Mouse (Mus musculus) lung, postnatal 36 days (tissue): ENCODE measurements at regions not wholly inside any gene's neighbourhood (a gene's known extent, or its start where the extent isn't known, plus 50 kb on each side); places are given as distances from the start of the nearest gene placed in this dataset.

Experiments used
- DNase-seq: peaks from one replicate; pipeline ENCODE4 v3.0.0; 2022; ENCODE audit warnings: mixed read lengths

- DNase-seq = no peak
These were observed 59.1 kb upstream of the Ptprt start for GRCm38 (mm10) chr2:162720016-162720415.

GRCm38 (mm10) chr2:162718466-162718865 lies 57.5 kb upstream of the Ptprt start:
- DNase-seq = no peak

- no peak for DNase-seq
These were observed 54.0 kb upstream of the Ptprt start for GRCm38 (mm10) chr2:162714976-162715375.

- no peak for DNase-seq
These were observed 52.0 kb upstream of the Ptprt start for GRCm38 (mm10) chr2:162712972-162713371.

GRCm38 (mm10) chr2:162712394-162712793 lies 51.4 kb upstream of the Ptprt start:
- DNase-seq = no peak
